Mouse (Mus musculus): Measurements from ENCODE around the gene Panx1. TPM values are rescaled to one million over a fixed set of nuclear protein-coding genes. Genes with fewer than 3 reads are reported as not detected.

Gene Panx1
- total RNA-seq, 2 experiments from 2014 or later, result 8.0 to 19.2 TPM

GRCm38 (mm10) chr9:14974251-14975232 is 70.7 kb downstream of the Panx1 start:
- peak; percentile 45 for ATAC-seq (replicated peaks; ENCODE audit: poor library complexity)

- ATAC-seq (replicated peaks; ENCODE audit: poor library complexity), result peak; percentile 80
Measured at GRCm38 (mm10) chr9:14973762-14974161, 71.5 kb downstream of the Panx1 start.

DNA sequence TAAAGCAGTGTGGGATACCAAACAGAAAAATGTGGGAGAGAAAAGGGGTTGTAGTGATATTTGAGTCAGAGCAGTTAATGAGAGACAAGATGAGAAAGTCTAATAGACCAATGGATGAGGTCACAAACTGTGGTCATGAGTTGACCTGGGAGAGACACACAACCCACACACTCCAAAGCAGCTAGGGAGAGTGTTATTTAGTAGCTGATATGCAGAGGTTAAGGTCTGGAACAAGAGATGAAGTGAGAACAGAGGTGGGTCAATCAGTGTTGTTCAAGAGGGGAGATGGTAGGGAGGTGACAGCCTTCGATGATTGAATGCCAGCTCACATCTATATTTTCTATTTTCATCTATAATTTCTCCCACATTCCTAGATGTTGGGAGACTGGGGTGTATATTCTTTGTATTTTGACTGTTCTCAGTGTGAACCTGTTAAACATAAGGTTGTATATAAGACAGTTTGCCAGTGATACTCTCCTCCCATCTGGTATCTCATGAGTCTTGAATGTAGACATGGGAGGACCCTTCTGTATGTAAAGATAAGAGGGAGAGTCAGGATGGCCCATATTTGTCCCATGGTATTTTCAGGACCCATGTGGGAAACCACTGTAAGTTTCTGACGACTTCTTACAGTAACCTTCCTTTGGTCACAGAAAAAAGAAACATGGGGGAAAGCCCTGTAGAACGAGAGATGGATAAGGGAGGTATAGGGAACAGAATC is 74.3 kb downstream of the Panx1 start:
- no peak for ATAC-seq (replicated peaks; ENCODE audit: poor library complexity)

GRCm38 (mm10) chr9:14970211-14970610 is 75.1 kb downstream of the Panx1 start:
- no peak for ATAC-seq (replicated peaks; ENCODE audit: poor library complexity)

DNA sequence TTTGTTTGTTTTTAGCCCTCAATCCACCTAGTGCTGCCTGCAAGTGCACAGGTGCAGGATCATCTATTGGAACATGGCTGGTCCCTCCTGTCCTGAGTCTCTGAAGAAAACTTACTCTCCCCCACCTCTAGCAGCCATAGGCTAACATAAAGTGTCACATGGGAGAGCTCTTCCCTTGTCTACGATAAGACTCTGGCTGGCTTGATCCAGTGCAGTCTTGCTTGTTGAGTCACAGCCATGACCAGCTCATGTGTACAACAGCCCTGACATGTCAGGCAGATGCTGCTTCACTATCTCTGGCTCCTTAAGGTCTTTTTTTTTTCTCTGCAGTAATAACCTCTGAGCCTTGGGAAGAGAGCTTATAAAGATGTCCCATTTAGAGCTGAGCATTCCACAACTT is 77.7 kb downstream of the Panx1 start:
- peak; percentile 31 for ATAC-seq (replicated peaks; ENCODE audit: poor library complexity)

- ATAC-seq (replicated peaks; ENCODE audit: poor library complexity), result no peak
Measured at GRCm38 (mm10) chr9:14966787-14967186, 78.5 kb downstream of the Panx1 start.

GRCm38 (mm10) chr9:14965368-14965767 is 79.9 kb downstream of the Panx1 start:
- ATAC-seq (replicated peaks; ENCODE audit: poor library complexity), result no peak

DNA sequence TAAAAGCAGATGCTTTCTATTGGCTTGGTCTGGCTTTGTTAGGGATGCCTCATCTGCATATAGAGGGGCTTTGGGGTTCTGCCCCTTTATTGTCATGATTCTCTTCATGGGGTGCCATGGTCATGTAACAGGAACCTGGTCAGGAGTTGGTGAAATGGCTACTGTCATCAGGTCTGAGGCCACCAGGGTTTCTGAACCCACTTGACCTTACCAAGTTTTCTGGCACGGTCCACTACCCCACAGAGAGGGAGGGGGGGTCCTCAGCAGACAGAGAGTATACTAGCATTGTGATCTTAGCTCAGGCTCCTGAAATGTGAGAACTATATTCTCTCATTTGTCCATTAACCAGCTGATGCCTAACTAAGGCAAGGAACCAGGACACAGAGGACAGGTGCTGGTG is 82.5 kb downstream of the Panx1 start:
- ATAC-seq (replicated peaks; ENCODE audit: poor library complexity), result no peak

GRCm38 (mm10) chr9:14954659-14955058 is 90.6 kb downstream of the Panx1 start:
- ATAC-seq (replicated peaks; ENCODE audit: poor library complexity), result no peak

Other genes starting within 250 kb of the Panx1 start
- gene Gpr83, start 185.3 kb downstream of the Panx1 start, total RNA-seq (2015), result not detected in 2 replicates
- gene Gpr83, start 185.3 kb downstream of the Panx1 start, total RNA-seq (2017), result not detected in 2 replicates
- gene Izumo1r, start 141.5 kb downstream of the Panx1 start, total RNA-seq (2015), result not detected in 2 replicates
- not detected in 2 replicates for gene Izumo1r, start 141.5 kb downstream of the Panx1 start, total RNA-seq (2017)
- gene Hephl1, start 66.6 kb upstream of the Panx1 start, total RNA-seq (2015), result not detected in 2 replicates
- gene Hephl1, start 66.6 kb upstream of the Panx1 start, total RNA-seq (2017), result not detected in 2 replicates
- gene Vstm5, start 193.6 kb upstream of the Panx1 start, total RNA-seq (2015), result 0.10 and 1.4 TPM in 2 replicates
- gene Vstm5, start 193.6 kb upstream of the Panx1 start, total RNA-seq (2017), result 0.10 TPM in 1 of 2 replicates, not detected in the other
- 46.8 and 50.0 TPM in 2 replicates for gene Med17, start 234.5 kb upstream of the Panx1 start, total RNA-seq (2015)
- 35.6 TPM in 2 replicates for gene Med17, start 234.5 kb upstream of the Panx1 start, total RNA-seq (2017)

All from megakaryocyte progenitor cell, adult 5-6 weeks (primary cell).